Mouse (Mus musculus): ENCODE results near the gene Fkbp8. TPM values are rescaled to one million over a fixed set of nuclear protein-coding genes. Genes with fewer than 3 reads are reported as not detected.

Gene Fkbp8
- total RNA-seq, 2 experiments from 2014 or later = 162 to 184 TPM

Other genes starting within 250 kb of the Fkbp8 start
- gene Homer3, start 244.9 kb upstream of the Fkbp8 start, total RNA-seq (2021) = 10 to 100 TPM; 23.2 to 24.3 TPM
- 10 to 100 TPM; 42.8 to 42.9 TPM for gene Ddx49, start 225.2 kb upstream of the Fkbp8 start, total RNA-seq (2021)
- 100 to 1,000 TPM; 168 to 177 TPM for gene Cope, start 225.2 kb upstream of the Fkbp8 start, total RNA-seq (2021)
- 10 to 100 TPM; 23.1 to 24.4 TPM for gene Cers1, start 211.9 kb upstream of the Fkbp8 start, total RNA-seq (2021)
- gene Gdf1, start 197.9 kb upstream of the Fkbp8 start, total RNA-seq (2021) = 1 to 10 TPM; 3.5 to 4.0 TPM
- gene Upf1, start 174.4 kb upstream of the Fkbp8 start, total RNA-seq (2021) = 10 to 100 TPM; 45.0 to 47.9 TPM
- 1 to 10 TPM; 4.6 to 9.3 TPM for gene Comp, start 154.2 kb upstream of the Fkbp8 start, total RNA-seq (2021)
- 10 to 100 TPM; 16.4 to 20.8 TPM for gene Crtc1, start 88.1 kb upstream of the Fkbp8 start, total RNA-seq (2021)
- 1 to 10 TPM; 8.1 to 10.0 TPM for gene Klhl26, start 50.8 kb upstream of the Fkbp8 start, total RNA-seq (2021)
- not detected for gene Tmem59l, start 40.4 kb upstream of the Fkbp8 start, total RNA-seq (2021)
- gene Crlf1, start 34.6 kb upstream of the Fkbp8 start, total RNA-seq (2021) = 1 to 10 TPM; 3.7 to 4.7 TPM
- gene Rex1bd, start 21.0 kb upstream of the Fkbp8 start, total RNA-seq (2021) = 100 to 1,000 TPM; 118 to 119 TPM
- gene Uba52, start 16.9 kb upstream of the Fkbp8 start, total RNA-seq (2021) = 1,000 to 10,000 TPM; 1,604 to 1,674 TPM
- 10 to 100 TPM; 57.6 to 60.7 TPM for gene Kxd1, start 232 bp downstream of the Fkbp8 start, total RNA-seq (2021)
- gene Ell, start 11.7 kb downstream of the Fkbp8 start, total RNA-seq (2021) = 10 to 100 TPM; 16.1 to 18.2 TPM
- 10 to 100 TPM; 22.8 to 31.3 TPM for gene Isyna1, start 66.6 kb downstream of the Fkbp8 start, total RNA-seq (2021)
- gene Ssbp4, start 81.1 kb downstream of the Fkbp8 start, total RNA-seq (2021) = 10 to 100 TPM; 49.6 to 60.7 TPM
- 1 to 10 TPM; 2.5 to 3.2 TPM for gene Lrrc25, start 88.4 kb downstream of the Fkbp8 start, total RNA-seq (2021)
- gene Gdf15, start 104.7 kb downstream of the Fkbp8 start, total RNA-seq (2021) = under 1 TPM; 0.32 to 0.39 TPM
- gene Pgpep1, start 132.7 kb downstream of the Fkbp8 start, total RNA-seq (2021) = 10 to 100 TPM; 41.4 to 47.0 TPM
- gene Lsm4, start 145.5 kb downstream of the Fkbp8 start, total RNA-seq (2021) = 10 to 100 TPM; 70.1 to 84.7 TPM
- gene Jund, start 171.2 kb downstream of the Fkbp8 start, total RNA-seq (2021) = 100 to 1,000 TPM; 201 to 228 TPM
- gene Iqcn, start 175.7 kb downstream of the Fkbp8 start, total RNA-seq (2021) = not detected
- gene Gm3336, start 190.8 kb downstream of the Fkbp8 start, total RNA-seq (2021) = not detected
- gene Pde4c, start 196.0 kb downstream of the Fkbp8 start, total RNA-seq (2021) = 1 to 10 TPM; 1.4 to 1.5 TPM
- 10 to 100 TPM; 41.0 to 44.4 TPM for gene Rab3a, start 227.0 kb downstream of the Fkbp8 start, total RNA-seq (2021)
- 10 to 100 TPM; 27.0 to 27.4 TPM for gene Mpv17l2, start 233.2 kb downstream of the Fkbp8 start, total RNA-seq (2021)
- gene Pik3r2, start 249.0 kb downstream of the Fkbp8 start, total RNA-seq (2021) = 10 to 100 TPM; 65.2 to 73.0 TPM

Data from gastrocnemius, postnatal 4 days (tissue).